9 mouse cellular contexts compared by ENCODE assay signal in the genomic region with DNA sequence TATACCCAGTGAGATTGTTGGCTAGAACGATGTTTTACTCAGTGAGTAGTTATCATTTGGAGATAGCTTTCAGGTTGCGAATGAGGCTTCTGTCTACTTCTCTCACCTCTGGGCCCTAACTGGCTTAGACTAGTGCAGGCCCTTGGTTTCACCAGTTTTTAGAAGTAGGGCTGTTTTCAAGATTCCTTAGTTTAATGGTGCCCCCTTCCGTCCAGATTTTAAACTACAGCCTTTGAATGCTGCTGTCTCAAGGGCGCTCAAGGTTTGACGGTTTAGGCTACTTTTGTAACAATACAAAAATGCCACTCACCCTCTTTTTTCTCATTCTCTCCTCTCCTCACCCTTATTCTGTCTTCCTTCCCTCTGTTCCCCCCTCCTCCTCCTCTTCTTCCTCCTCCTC. TPM values are rescaled to one million over a fixed set of nuclear protein-coding genes. Genes with fewer than 3 reads are reported as not detected.
DNase-seq lines count a peak whose midpoint lies in the region; ATAC-seq and TF ChIP-seq lines count a peak whose summit lies in the region.
"Had no signal": no experiment of that assay in that cellular context is flagged by ENCODE, and none has a peak within 500 bp of the region (broad histone marks: within the 10 kb centered on the region; RNA-seq: fewer than 3 reads in every experiment).

No protein-coding gene starts in this region.

- no peak for TF ChIP-seq EP300 in MEL (IDR thresholded peaks at IDR 0.05; ENCODE audit: low read depth in 1 of 2, low read length in 2 of 2)

- peaks cover 0 to 5% of the 10 kb centered on the region in 2 experiments; a peak in 2 of 4 replicates for H3K36me3 ChIP-seq in MEL (ENCODE audit: control insufficient read depth in 1 of 2, insufficient read depth in 2 of 2, low read length in 2 of 2)
- no peaks in the 10 kb centered on the region for H3K36me3 ChIP-seq in limb, embryonic 10.5 days
- H3K36me3 ChIP-seq: heart, embryonic 13.5 days had no signal

- H3K9me3 ChIP-seq in MEL (replicated peaks; ENCODE audit: insufficient read depth, low read length): no peaks in the 10 kb centered on the region
- no peaks in the 10 kb centered on the region for H3K9me3 ChIP-seq in limb, embryonic 10.5 days (replicated peaks)
- H3K9me3 ChIP-seq: heart, embryonic 13.5 days had no signal

- no peak overlapping the region for H3K4me3 ChIP-seq in MEL (ENCODE audit: control insufficient read depth in 1 of 2, insufficient read depth in 1 of 2, low read depth in 2 of 2, low read length in 2 of 2)
- no peak overlapping the region for H3K4me3 ChIP-seq in limb, embryonic 10.5 days
- H3K4me3 ChIP-seq: heart, embryonic 13.5 days had no signal

- peak; percentile 81 for TF ChIP-seq RAD21 in MEL (IDR thresholded peaks at IDR 0.05; ENCODE audit: low read depth, low read length)

- peaks cover 2 to 9% of the 10 kb centered on the region in 2 experiments; a peak in 2 of 4 replicates for H3K4me1 ChIP-seq in MEL (ENCODE audit: control insufficient read depth in 1 of 2, insufficient read depth in 2 of 2, low read length in 2 of 2)
- 0 out of 2 replicates have a peak, but pooled peaks cover 3% of the 10 kb centered on the region for H3K4me1 ChIP-seq in limb, embryonic 10.5 days
- H3K4me1 ChIP-seq: heart, embryonic 13.5 days had no signal

- DNase-seq in B cell, adult 2 months: peak; percentile 51 to 56
- DNase-seq in MEL (ENCODE audit: low read depth, low spot score): peak; percentile 82
- DNase-seq in cerebellum, adult 18-20 months: peak; percentile 39 to 64
- peak; percentile 7 to 65 for DNase-seq in frontal cortex, postnatal 14 days (ENCODE audit: low spot score in 2 of 2)
- peak; percentile 84 for DNase-seq in kidney, adult 9 months
- DNase-seq in limb, embryonic 10.5 days (ENCODE audit: low spot score): peak; percentile 62
- peak; percentile 84 for DNase-seq in retina, embryonic 14.5 days (ENCODE audit: low spot score)

- TF ChIP-seq CTCF in MEL (IDR thresholded peaks at IDR 0.05 in 2 of 3, conservative IDR thresholded peaks at IDR 0.05 in 1 of 3; ENCODE audit: control insufficient read depth in 1 of 3, insufficient read depth in 1 of 3, low read depth in 2 of 3, low read length in 3 of 3, poor library complexity in 1 of 3, severe bottlenecking in 1 of 3): peak; percentile 28 to 73 (median 39); a peak in 5 of 6 replicates

- no peak for ATAC-seq in monocyte, adult 5-6 weeks (replicated peaks; ENCODE audit: insufficient number of reproducible peaks, low FRiP score, low TSS enrichment, poor library complexity, severe bottlenecking)

- H3K9ac ChIP-seq in MEL (ENCODE audit: control insufficient read depth, low read depth, low read length, poor library complexity, severe bottlenecking): no peak overlapping the region
- H3K9ac ChIP-seq: heart, embryonic 13.5 days had no signal

- 17% methylated on average over 5 of the region's 5 CpGs for WGBS in limb, embryonic 10.5 days

- no peaks in the 10 kb centered on the region for H3K27me3 ChIP-seq in MEL (ENCODE audit: control insufficient read depth in 1 of 2, insufficient read depth in 2 of 2, low read length in 2 of 2)
- H3K27me3 ChIP-seq in limb, embryonic 10.5 days (ENCODE audit: low read depth, poor library complexity, severe bottlenecking): no peaks in the 10 kb centered on the region
- H3K27me3 ChIP-seq: heart, embryonic 13.5 days had no signal

- no peaks in the 10 kb centered on the region for H3K79me2 ChIP-seq in MEL (ENCODE audit: control insufficient read depth, insufficient read depth, low read length, poor library complexity)

- H3K27ac ChIP-seq in MEL (ENCODE audit: control insufficient read depth, low read depth, low read length): no peak overlapping the region
- no peak overlapping the region for H3K27ac ChIP-seq in limb, embryonic 10.5 days
- H3K27ac ChIP-seq: heart, embryonic 13.5 days had no signal

- TF ChIP-seq POLR2A in MEL (IDR thresholded peaks at IDR 0.05; ENCODE audit: control insufficient read depth in 1 of 2, insufficient read depth in 1 of 2, low read depth in 1 of 2, low read length in 2 of 2, poor library complexity in 1 of 2): no peak

TF ChIP-seq in MEL, 35 proteins besides CTCF, POLR2A, EP300 and RAD21:
- peak; percentile 66 for TF ChIP-seq SMC3 (IDR thresholded peaks at IDR 0.05; ENCODE audit: low read depth, low read length)
- TF ChIP-seq ZNF384 (IDR thresholded peaks at IDR 0.05; ENCODE audit: low read depth, low read length): no peak
- peak; percentile 71 for TF ChIP-seq ZC3H11A (IDR thresholded peaks at IDR 0.05; ENCODE audit: low read depth, low read length)
- no peak for TF ChIP-seq MAFK (IDR thresholded peaks at IDR 0.05; ENCODE audit: borderline replicate concordance, low read depth, low read length)

RNA-seq across cellular contexts. Expression of a gene that starts 5.5 kb away (rescaled TPM):
- not detected in 2 replicates for total RNA-seq in MEL (2012; rRNA removed)
- polyA plus RNA-seq in MEL (2012; ENCODE audit: insufficient read depth in 1 of 2, insufficient read length in 2 of 2, low read depth in 1 of 2, low replicate concordance in 2 of 2, missing spikeins in 1 of 2): not detected
- 0.06 TPM in 1 of 2 replicates, not detected in the other for polyA plus RNA-seq in limb, embryonic 10.5 days (2016; fragmentation: Nextera tagmentation; extraction: Ambion mirVana)
- total RNA-seq in monocyte, adult 5-6 weeks (2017): not detected in 3 replicates
- polyA plus RNA-seq: heart, embryonic 13.5 days had no signal

RNA-seq across cellular contexts. Expression of a gene that starts 46.7 kb away (rescaled TPM):
- not detected in 2 replicates for total RNA-seq in MEL (2012; rRNA removed)
- not detected for polyA plus RNA-seq in MEL (2012; ENCODE audit: insufficient read depth in 1 of 2, insufficient read length in 2 of 2, low read depth in 1 of 2, low replicate concordance in 2 of 2, missing spikeins in 1 of 2)
- polyA plus RNA-seq in limb, embryonic 10.5 days (2016; fragmentation: Nextera tagmentation; extraction: Ambion mirVana): not detected in 2 replicates
- total RNA-seq in monocyte, adult 5-6 weeks (2017): not detected in 3 replicates
- polyA plus RNA-seq: heart, embryonic 13.5 days had no signal
